Mouse (Mus musculus): ENCODE results near the gene Zxdb. TPM values are rescaled to one million over a fixed set of nuclear protein-coding genes. Genes with fewer than 3 reads are reported as not detected.

Gene Zxdb
- polyA plus RNA-seq, 1 experiment from 2014 or later: 1.3 TPM

Other genes starting within 250 kb of the Zxdb start
- 614 and 626 TPM in 2 replicates for gene Maged1, start 182.4 kb upstream of the Zxdb start, polyA plus RNA-seq (2016; fragmentation: Nextera tagmentation; extraction: Ambion mirVana)
- gene Gspt2, start 88.5 kb upstream of the Zxdb start, polyA plus RNA-seq (2016; fragmentation: Nextera tagmentation; extraction: Ambion mirVana): 9.5 and 12.3 TPM in 2 replicates